Mouse (Mus musculus) forelimb bud, embryonic 11.5 days (tissue): Measurements from ENCODE around the gene Brd9.
"Not testable (repeated sequence)": the region's sequence is repeated elsewhere in the genome, so short reads cannot be mapped to it uniquely, and the experiment has no call there.

Experiments used
- DNase-seq: peaks from one replicate; pipeline ENCODE4 v3.0.0-alpha.2; 2012; ENCODE audit warnings: low read depth, low spot score

The Brd9 gene

GRCm38 (mm10) chr13:73990325-73990724, 52.7 kb downstream of the Brd9 start:
- no peak for DNase-seq

DNA sequence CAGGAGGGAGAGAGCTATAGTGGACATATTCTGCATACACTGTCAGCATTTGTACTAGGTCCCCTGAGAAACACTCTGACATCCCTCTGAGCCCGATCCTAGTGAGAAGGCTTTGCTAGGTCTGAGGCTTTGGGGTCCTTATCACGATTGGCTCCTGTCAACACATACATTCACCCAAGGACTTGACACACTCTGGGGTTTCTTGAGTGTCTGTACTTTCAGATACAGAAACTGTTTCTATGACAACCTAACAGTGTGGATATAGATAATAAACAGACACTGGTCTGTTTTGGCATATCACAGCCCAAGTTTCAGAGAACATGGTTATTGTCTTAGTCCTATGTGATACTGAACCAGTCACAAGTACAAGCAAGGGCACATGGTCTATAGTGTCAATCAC, 53.1 kb downstream of the Brd9 start:
- DNase-seq: no peak

GRCm38 (mm10) chr13:73991267-73991666, 53.7 kb downstream of the Brd9 start:
- no peak for DNase-seq

- DNase-seq: no peak
Measured at GRCm38 (mm10) chr13:73996456-73996855, 58.8 kb downstream of the Brd9 start.

DNA sequence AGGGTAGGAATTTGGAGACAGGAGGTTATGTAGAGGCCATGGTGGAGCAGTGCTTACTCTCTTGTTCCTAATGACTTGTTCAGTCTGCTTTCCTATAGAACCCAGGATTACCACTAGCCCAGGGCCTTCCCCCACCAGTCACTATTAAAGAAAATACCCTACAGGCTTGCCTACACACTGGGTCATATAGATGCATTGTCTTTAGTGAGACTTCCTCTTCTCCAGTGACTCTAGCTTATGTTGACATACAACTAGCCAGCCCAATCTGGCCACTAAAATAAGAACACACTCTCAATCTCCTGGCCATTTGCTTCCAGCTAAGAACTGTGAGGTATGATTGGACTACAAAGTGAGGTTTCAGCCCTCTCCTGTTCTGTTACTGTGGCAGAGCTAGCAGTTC, 62.9 kb downstream of the Brd9 start:
- DNase-seq: no peak

- no peak for DNase-seq
Measured at GRCm38 (mm10) chr13:74000961-74001360, 63.4 kb downstream of the Brd9 start.

DNA sequence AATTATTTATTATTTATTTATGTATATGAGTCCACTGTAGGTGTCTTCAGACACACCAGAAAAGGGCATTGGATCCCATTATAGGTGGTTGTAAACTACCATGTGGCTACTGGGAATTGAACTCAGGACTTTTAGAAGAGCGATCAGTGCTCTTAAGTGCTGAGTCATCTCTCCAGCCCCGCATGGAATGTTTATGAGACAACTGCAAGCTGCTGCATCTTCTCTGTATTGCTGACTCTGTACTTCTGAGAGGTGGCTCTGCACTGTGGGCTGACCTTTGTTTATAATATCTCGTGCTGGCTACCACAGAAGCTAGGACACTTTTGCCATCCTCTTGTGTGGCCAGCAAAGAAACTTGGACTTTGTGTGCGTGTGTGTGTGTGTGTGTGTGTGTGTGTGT, 63.9 kb downstream of the Brd9 start:
- no peak for DNase-seq

DNA sequence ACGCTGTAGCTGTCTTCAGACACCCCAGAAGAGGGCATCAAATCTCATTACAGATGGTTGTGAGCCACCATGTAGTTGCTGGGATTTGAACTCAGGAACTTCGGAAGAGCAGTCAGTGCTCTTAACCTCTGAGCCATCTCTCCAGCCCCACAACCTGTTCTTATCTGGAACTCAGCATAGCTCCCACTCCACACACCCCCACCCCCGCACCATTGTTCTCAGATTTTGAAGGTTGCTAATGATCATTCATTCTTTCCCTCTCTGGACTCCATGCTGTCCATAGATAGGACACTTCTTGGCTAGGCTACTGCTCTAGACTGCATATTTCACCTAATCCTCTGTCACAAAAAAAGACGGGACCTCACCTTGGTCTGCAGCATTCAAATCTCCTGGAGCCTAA, 69.3 kb downstream of the Brd9 start:
- not testable (repeated sequence) for DNase-seq

GRCm38 (mm10) chr13:74008216-74008615, 70.6 kb downstream of the Brd9 start:
- DNase-seq: not testable (repeated sequence)

DNA sequence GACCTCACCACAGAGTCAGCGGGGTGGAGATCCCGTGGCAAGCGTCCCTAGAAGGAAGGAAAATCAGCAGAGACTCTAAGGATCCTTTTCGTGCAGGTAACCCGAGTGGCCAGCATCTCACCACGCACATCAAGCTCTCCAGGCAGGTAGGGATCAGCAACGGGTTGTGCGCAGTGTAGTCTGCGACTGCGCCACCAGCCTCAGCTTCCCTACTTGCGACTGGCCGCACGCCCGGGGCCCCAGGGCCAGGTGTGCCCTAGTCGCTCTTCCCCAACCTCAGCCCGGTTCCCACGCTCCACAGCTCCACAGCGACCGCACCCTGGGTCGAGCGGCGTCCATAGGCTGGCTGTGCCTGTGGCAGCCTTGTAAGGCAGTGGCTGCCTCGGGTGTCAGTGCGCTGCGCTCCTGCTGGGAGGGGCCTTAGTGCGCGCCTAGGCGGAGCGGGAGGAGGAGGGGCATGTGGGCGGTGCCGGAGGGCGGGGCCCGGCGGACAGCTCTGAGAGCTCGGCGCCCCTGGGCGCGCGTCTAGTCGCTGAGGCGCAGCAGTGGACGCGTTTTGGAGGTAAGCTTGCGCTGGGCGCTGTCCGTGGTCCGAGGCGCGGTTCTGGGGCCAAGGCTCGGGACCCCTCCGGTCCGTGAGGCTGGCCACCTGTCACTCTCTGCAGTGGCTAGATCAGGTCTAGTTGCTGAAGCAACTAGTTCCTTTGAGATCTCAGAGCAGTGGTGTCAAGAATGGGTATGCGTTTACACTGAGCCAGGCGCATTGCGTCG, 71.5 kb downstream of the Brd9 start, which contains the start of gene Tppp:
Tppp (plus strand) TSS at position 460 of the 771 bp plus-strand sequence.
- DNase-seq: peak; percentile 80

DNA sequence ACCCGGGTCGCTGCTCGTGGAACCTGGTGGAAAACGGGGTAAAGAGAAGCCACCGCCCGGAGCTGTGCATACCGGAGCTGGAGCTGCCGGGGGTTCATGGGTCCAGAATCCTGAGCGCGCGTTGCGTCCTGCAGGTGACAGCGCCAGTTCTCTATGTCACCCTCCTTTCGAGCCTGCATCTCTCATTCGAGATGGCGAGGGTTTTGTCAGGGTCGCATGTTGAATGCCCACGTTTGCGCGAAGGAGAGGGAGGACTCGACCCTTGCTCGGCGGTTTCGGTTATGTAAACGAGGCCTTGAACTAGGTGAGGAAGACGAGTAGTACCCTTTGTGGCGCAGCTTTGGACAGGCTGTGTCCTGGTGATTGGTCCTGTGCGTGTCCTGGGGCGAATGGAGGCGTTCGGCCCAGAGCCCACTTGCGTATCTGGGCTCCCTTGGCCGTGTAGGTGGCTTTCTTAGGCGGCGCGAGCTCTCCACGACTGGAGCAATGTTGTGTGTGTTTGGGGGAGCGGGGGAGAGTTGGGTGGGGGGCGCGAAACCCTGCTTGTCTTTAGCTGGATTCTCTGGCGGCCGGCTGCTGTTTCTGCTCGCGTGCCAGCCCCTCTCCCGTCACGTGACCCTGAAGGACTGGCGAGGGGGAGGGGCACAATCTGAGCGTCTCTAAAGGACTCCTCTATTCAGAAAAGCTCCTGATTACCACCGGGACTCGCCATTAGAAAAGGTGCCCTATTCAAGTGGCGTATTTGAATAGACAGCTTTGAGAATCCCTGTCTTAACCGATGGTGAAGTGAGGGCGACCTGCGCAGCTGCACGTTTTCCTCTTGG, 72.4 kb downstream of the Brd9 start:
- DNase-seq: peak; percentile 45
